ENCODE assay signal across 27 mouse cellular contexts in the genomic region with DNA sequence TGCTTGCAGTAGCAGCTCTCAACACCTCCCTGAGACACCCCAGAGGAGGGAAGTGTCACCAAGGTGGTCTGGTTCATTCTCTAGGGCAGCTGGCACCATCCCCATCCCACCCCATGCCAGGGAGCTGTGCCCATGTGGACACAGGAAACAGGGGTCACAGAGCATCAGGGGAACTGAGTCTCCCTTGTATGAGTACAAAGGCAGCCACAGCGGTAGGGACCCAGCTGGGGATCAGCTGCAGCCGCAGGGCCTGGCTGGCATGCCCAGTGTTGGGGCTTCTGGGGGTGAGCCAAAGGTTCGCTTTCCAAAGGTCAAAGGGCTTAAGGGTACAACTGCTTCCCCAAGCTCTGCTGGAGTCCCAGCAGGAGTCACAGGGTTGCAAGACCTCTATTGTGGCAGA. TPM values are rescaled to one million over a fixed set of nuclear protein-coding genes. Genes with fewer than 3 reads are reported as not detected.
DNase-seq lines count a peak whose midpoint lies in the region; ATAC-seq and TF ChIP-seq lines count a peak whose summit lies in the region.
"Had no signal": no experiment of that assay in that cellular context is flagged by ENCODE, and none has a peak within 500 bp of the region (broad histone marks: within the 10 kb centered on the region; RNA-seq: fewer than 3 reads in every experiment).

No protein-coding gene starts in this region.

- TF ChIP-seq POLR2A in kidney, adult 2 months (IDR thresholded peaks at IDR 0.05; ENCODE audit: low read depth, low read length): no peak

- 70% methylated on average over 3 of the region's 3 CpGs for WGBS in kidney, adult 2 months
- 72% methylated on average over 3 of the region's 3 CpGs for WGBS in midbrain, embryonic 10.5 days
- 73% methylated on average over 3 of the region's 3 CpGs for WGBS in midbrain, embryonic 13.5 days

- H3K9ac ChIP-seq in midbrain, embryonic 13.5 days (replicated peaks): no peak overlapping the region
- H3K9ac ChIP-seq: forebrain, postnatal 0 days; heart, embryonic 12.5 days; hindbrain, embryonic 15.5 days; neural tube, embryonic 15.5 days had no signal

- H3K36me3 ChIP-seq in kidney, adult 2 months (ENCODE audit: control insufficient read depth, insufficient read depth, low read length): peaks cover 3% of the 10 kb centered on the region; the same call in 1 of the 2 replicates
- H3K36me3 ChIP-seq in midbrain, embryonic 10.5 days: peaks cover 66% of the 10 kb centered on the region
- peaks cover 59% of the 10 kb centered on the region for H3K36me3 ChIP-seq in midbrain, embryonic 13.5 days

- intact Hi-C loops in heart, postnatal 10 days (cut with DNase I): no loop called here

- no peak for ATAC-seq in midbrain, embryonic 13.5 days
- ATAC-seq: CD4-positive, CD25-positive, alpha-beta regulatory T cell, adult 4 months; forebrain, postnatal 0 days; intestine, embryonic 16.5 days had no signal

- no peak overlapping the region for H3K4me3 ChIP-seq in kidney, adult 2 months (ENCODE audit: insufficient read depth, low read depth, low read length)
- H3K4me3 ChIP-seq in midbrain, embryonic 10.5 days: no peak overlapping the region
- H3K4me3 ChIP-seq in midbrain, embryonic 13.5 days (replicated peaks): no peak overlapping the region
- H3K4me3 ChIP-seq: heart, embryonic 12.5 days; hindbrain, embryonic 15.5 days; myocyte; neural tube, embryonic 15.5 days had no signal

- no peaks in the 10 kb centered on the region for H3K4me1 ChIP-seq in kidney, adult 2 months (ENCODE audit: control insufficient read depth, insufficient read depth, low read length)
- peaks cover 17% of the 10 kb centered on the region for H3K4me1 ChIP-seq in midbrain, embryonic 10.5 days
- H3K4me1 ChIP-seq in midbrain, embryonic 13.5 days (replicated peaks): peaks cover 15% of the 10 kb centered on the region

- H3K9me3 ChIP-seq in midbrain, embryonic 10.5 days (replicated peaks): peaks cover 18% of the 10 kb centered on the region
- H3K9me3 ChIP-seq in midbrain, embryonic 13.5 days: peaks cover 13% of the 10 kb centered on the region
- H3K9me3 ChIP-seq: hindbrain, embryonic 15.5 days; neural tube, embryonic 15.5 days had no signal

- H3K4me2 ChIP-seq in midbrain, embryonic 13.5 days (replicated peaks): no peak overlapping the region
- H3K4me2 ChIP-seq: heart, embryonic 12.5 days; hindbrain, embryonic 15.5 days; neural tube, embryonic 15.5 days had no signal

- no peaks in the 10 kb centered on the region for H3K27me3 ChIP-seq in kidney, adult 2 months (replicated peaks; ENCODE audit: control insufficient read depth, insufficient read depth, low read length)
- no peaks in the 10 kb centered on the region for H3K27me3 ChIP-seq in midbrain, embryonic 10.5 days (ENCODE audit: low read depth, poor library complexity, severe bottlenecking)
- no peaks in the 10 kb centered on the region for H3K27me3 ChIP-seq in midbrain, embryonic 13.5 days
- H3K27me3 ChIP-seq: hindbrain, embryonic 15.5 days; neural tube, embryonic 15.5 days had no signal

- no peak overlapping the region for H3K27ac ChIP-seq in kidney, adult 2 months (ENCODE audit: insufficient read depth, low read depth, low read length)
- H3K27ac ChIP-seq in midbrain, embryonic 10.5 days (replicated peaks): no peak overlapping the region
- H3K27ac ChIP-seq in midbrain, embryonic 13.5 days: no peak overlapping the region
- H3K27ac ChIP-seq: hindbrain, embryonic 15.5 days; kidney, postnatal 0 days; neural tube, embryonic 15.5 days had no signal

- peak; percentile 84 for DNase-seq in heart, adult 11 months
- DNase-seq in heart, postnatal 10 days: no peak
- DNase-seq in kidney, adult 2 months: peak; percentile 21
- DNase-seq in kidney, postnatal 25 days: no peak
- peak; percentile 6 for DNase-seq in midbrain, embryonic 10.5 days (ENCODE audit: low spot score)
- peak; percentile 13 to 55 for DNase-seq in urinary bladder, postnatal 4 days (ENCODE audit: low spot score in 2 of 2)
- no peak for DNase-seq in urinary bladder, adult 18-20 months (ENCODE audit: low spot score in 2 of 2)
- DNase-seq: adrenal gland, postnatal 14 days; cerebellum, adult 9-10 months; forebrain, postnatal 0 days; gastrocnemius, postnatal 14 days; heart, adult 18-20 months; heart, postnatal 14 days; left cerebral cortex, postnatal 4 days; liver; lung, postnatal 14 days; midbrain, embryonic 14.5 days; right cerebral cortex, adult 18-20 months; thymus, postnatal 14 days had no signal

- no peak for TF ChIP-seq CTCF in kidney, adult 2 months (conservative IDR thresholded peaks at IDR 0.05; ENCODE audit: insufficient read depth, insufficient read length, low read depth, low read length)

RNA-seq across cellular contexts. Expression of a gene that starts 13.6 kb away (rescaled TPM):
- total RNA-seq in heart, postnatal 10 days (2021): 10 to 100 TPM; 60.5 to 63.0 TPM
- polyA plus RNA-seq in kidney, adult 2 months (2012; rRNA removed): 91.6 and 110 TPM in 2 replicates
- polyA plus RNA-seq in midbrain, embryonic 10.5 days (2016; fragmentation: Nextera tagmentation; extraction: Ambion mirVana): 41.2 and 44.9 TPM in 2 replicates
- 18.5 and 20.4 TPM in 2 replicates for polyA plus RNA-seq in midbrain, embryonic 13.5 days (2015; fragmentation: Nextera tagmentation; extraction: Ambion mirVana)

RNA-seq across cellular contexts. Expression of a gene that starts 47.6 kb away (rescaled TPM):
- total RNA-seq in heart, postnatal 10 days (2021): 10 to 100 TPM; 35.3 to 38.7 TPM
- polyA plus RNA-seq in kidney, adult 2 months (2012; rRNA removed): 24.3 and 31.9 TPM in 2 replicates
- polyA plus RNA-seq in midbrain, embryonic 10.5 days (2016; fragmentation: Nextera tagmentation; extraction: Ambion mirVana): 7.8 and 12.2 TPM in 2 replicates
- polyA plus RNA-seq in midbrain, embryonic 13.5 days (2015; fragmentation: Nextera tagmentation; extraction: Ambion mirVana): 13.4 and 15.0 TPM in 2 replicates

Comparison
In these comparisons a context has a peak if more than half of its experiments do, and no peak if none do; other contexts are left out.
1. DNase-seq: peak in heart, adult 11 months (single experiment), kidney, adult 2 months (single experiment), midbrain, embryonic 10.5 days (single experiment) and urinary bladder, postnatal 4 days (2 of 2); none in heart, postnatal 10 days (0 of 2), kidney, postnatal 25 days (0 of 2) and urinary bladder, adult 18-20 months (0 of 2).